Mouse (Mus musculus): ENCODE data around the gene I0C0044D17Rik. TPM values are rescaled to one million over a fixed set of nuclear protein-coding genes. Genes with fewer than 3 reads are reported as not detected.

I0C0044D17Rik gene
- polyA plus RNA-seq, 1 experiment from 2014 or later = not detected

GRCm38 (mm10) chr4:98776721-98777427 is 46.8 kb downstream of the I0C0044D17Rik start:
- H3K4me1 ChIP-seq (replicated peaks; ENCODE audit: control insufficient read depth, insufficient read depth, low read length) = peaks cover 3% of the 10 kb centered on the region; the same call in 1 of the 2 replicates
- no peak overlapping the region for H3K27ac ChIP-seq (ENCODE audit: low read depth)
- H3K9ac ChIP-seq (ENCODE audit: low read length) = no peak overlapping the region
- no peak overlapping the region for H3K4me3 ChIP-seq (ENCODE audit: low read depth, low read length)
- DNase-seq (ENCODE audit: low spot score) (no peak), ATAC-seq (replicated peaks; ENCODE audit: low FRiP score, low TSS enrichment, low read depth) (no peak)
- no peaks in the 10 kb centered on the region for H3K36me3 ChIP-seq (ENCODE audit: control insufficient read depth, insufficient read depth, low read length)
- WGBS = 91% methylated on average over 10 of the region's 10 CpGs
- no peak overlapping the region for H3K4me2 ChIP-seq (ENCODE audit: low read length)
- no peaks in the 10 kb centered on the region for H3K27me3 ChIP-seq (replicated peaks; ENCODE audit: control insufficient read depth, insufficient read depth, low read length)
- H3K9me3 ChIP-seq (ENCODE audit: control insufficient read depth, low read length) = no peaks in the 10 kb centered on the region

DNA sequence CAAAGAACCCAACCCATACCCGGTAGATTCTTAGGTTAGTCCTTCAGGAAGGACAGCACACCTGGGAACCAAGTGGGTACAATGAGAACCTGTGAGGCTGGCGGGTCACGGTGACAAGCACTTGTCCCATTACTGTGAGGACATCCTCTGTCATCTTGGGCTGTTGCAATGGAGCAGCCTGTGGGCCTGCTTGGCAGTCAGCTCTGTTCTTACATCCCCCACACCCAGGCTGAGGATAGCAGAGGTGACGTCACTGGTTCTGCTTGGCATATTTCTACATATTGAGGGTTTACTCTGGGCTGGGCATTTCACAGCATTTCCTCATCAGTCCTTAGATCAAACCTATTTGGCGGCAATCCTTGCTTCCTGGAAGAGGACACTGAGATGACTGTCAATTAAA is 49.9 kb downstream of the I0C0044D17Rik start:
- ATAC-seq (replicated peaks; ENCODE audit: low FRiP score, low TSS enrichment, low read depth) = no peak
- Histone ChIP-seq H3K4me3 (ENCODE audit: low read depth, low read length) (no peak overlapping the region), H3K27me3 (replicated peaks; ENCODE audit: control insufficient read depth, insufficient read depth, low read length) (no peaks in the 10 kb centered on the region), H3K9me3 (ENCODE audit: control insufficient read depth, low read length) (no peaks in the 10 kb centered on the region), H3K9ac (ENCODE audit: low read length) (no peak overlapping the region), H3K27ac (ENCODE audit: low read depth) (no peak overlapping the region), H3K4me1 (replicated peaks; ENCODE audit: control insufficient read depth, insufficient read depth, low read length) (peaks cover 3% of the 10 kb centered on the region; the same call in 1 of the 2 replicates), H3K4me2 (ENCODE audit: low read length) (no peak overlapping the region), H3K36me3 (ENCODE audit: control insufficient read depth, insufficient read depth, low read length) (peaks cover 5% of the 10 kb centered on the region; the same call in 1 of the 2 replicates)
- 92% methylated on average over 5 of the region's 5 CpGs for WGBS
- DNase-seq (ENCODE audit: low spot score) = no peak

Other genes starting within 250 kb of the I0C0044D17Rik start
- 0.60 and 0.74 TPM in 2 replicates for gene L1td1, start 97.1 kb downstream of the I0C0044D17Rik start, polyA plus RNA-seq (2014; fragmentation: Nextera tagmentation; extraction: Ambion mirVana)
- 2.9 and 3.3 TPM in 2 replicates for gene Kank4, start 6.3 kb downstream of the I0C0044D17Rik start, polyA plus RNA-seq (2014; fragmentation: Nextera tagmentation; extraction: Ambion mirVana)
- 116 and 123 TPM in 2 replicates for gene Usp1, start 100.0 kb upstream of the I0C0044D17Rik start, polyA plus RNA-seq (2014; fragmentation: Nextera tagmentation; extraction: Ambion mirVana)
- 1.1 and 1.3 TPM in 2 replicates for gene Angptl3, start 207.1 kb upstream of the I0C0044D17Rik start, polyA plus RNA-seq (2014; fragmentation: Nextera tagmentation; extraction: Ambion mirVana)

Data from intestine, embryonic 14.5 days (tissue).